Comparison of ENCODE assay signal across 9 mouse cellular contexts in the genomic region with DNA sequence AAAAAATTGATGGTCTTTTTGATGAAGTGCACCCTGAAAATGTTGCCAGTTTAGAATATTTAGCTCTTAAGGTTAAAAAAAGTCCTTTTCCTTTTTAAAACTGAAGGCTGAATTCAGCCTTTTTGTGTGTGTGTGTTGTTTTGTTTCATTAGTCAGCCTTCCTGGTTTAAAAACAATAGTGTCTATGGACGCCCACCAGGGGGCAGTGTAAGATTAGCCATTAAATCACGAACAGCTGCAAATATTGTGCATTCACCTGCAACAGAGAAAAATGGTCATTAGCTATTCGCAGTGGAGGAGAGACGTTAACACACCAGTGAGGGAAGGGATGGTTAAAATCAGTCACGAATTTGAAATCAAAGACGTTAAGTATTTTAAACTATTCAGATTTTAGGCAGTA. TPM values are rescaled to one million over a fixed set of nuclear protein-coding genes. Genes with fewer than 3 reads are reported as not detected.
A peak's percentile ranks its signal among the peaks of the same experiment; 100 is the strongest.
DNase-seq lines count a peak whose midpoint lies in the region; ATAC-seq and TF ChIP-seq lines count a peak whose summit lies in the region.
"Had no signal": no experiment of that assay in that cellular context is flagged by ENCODE, and none has a peak within 500 bp of the region (broad histone marks: within the 10 kb centered on the region; RNA-seq: fewer than 3 reads in every experiment).

No protein-coding gene starts in this region.

- no peak overlapping the region for H3K9ac ChIP-seq in neural tube, embryonic 15.5 days (replicated peaks)
- H3K9ac ChIP-seq in lung, embryonic 14.5 days: no peak overlapping the region
- H3K9ac ChIP-seq: neural tube, embryonic 12.5 days had no signal

- peak; percentile 53 for DNase-seq in neural tube, embryonic 10.5 days (ENCODE audit: extremely low spot score, low spot score)
- peak; percentile 26 for DNase-seq in adrenal gland, adult 8-10 months
- DNase-seq in embryo, embryonic 11.5 days (ENCODE audit: low read depth, low spot score): peak; percentile 44
- DNase-seq in kidney, postnatal 14 days: peak; percentile 57
- DNase-seq in lung, embryonic 14.5 days: peak; percentile 81
- peak; percentile 33 for DNase-seq in spleen, adult 12 weeks (ENCODE audit: low spot score)

- H3K27ac ChIP-seq in neural tube, embryonic 15.5 days (replicated peaks): no peak overlapping the region
- H3K27ac ChIP-seq in lung, embryonic 14.5 days (ENCODE audit: low read depth): no peak overlapping the region
- H3K27ac ChIP-seq: neural tube, embryonic 12.5 days had no signal

- TF ChIP-seq CTCF in lung, embryonic 14.5 days (IDR thresholded peaks at IDR 0.05; ENCODE audit: low read depth): peak; percentile 71

- H3K4me1 ChIP-seq in neural tube, embryonic 15.5 days: peaks cover 10% of the 10 kb centered on the region
- no peaks in the 10 kb centered on the region for H3K4me1 ChIP-seq in lung, embryonic 14.5 days (ENCODE audit: insufficient read depth)
- H3K4me1 ChIP-seq: neural tube, embryonic 12.5 days had no signal

- no peak overlapping the region for H3K4me2 ChIP-seq in neural tube, embryonic 15.5 days
- H3K4me2 ChIP-seq in lung, embryonic 14.5 days: no peak overlapping the region
- H3K4me2 ChIP-seq: neural tube, embryonic 12.5 days had no signal

- 27% methylated on average over 6 of the region's 6 CpGs for WGBS in neural tube, embryonic 15.5 days
- WGBS in lung, embryonic 14.5 days: 24% methylated on average over 6 of the region's 6 CpGs

- H3K9me3 ChIP-seq in neural tube, embryonic 15.5 days (replicated peaks): no peaks in the 10 kb centered on the region
- H3K9me3 ChIP-seq in lung, embryonic 14.5 days (ENCODE audit: low read depth, low read length): no peaks in the 10 kb centered on the region
- H3K9me3 ChIP-seq: neural tube, embryonic 12.5 days had no signal

- H3K36me3 ChIP-seq in neural tube, embryonic 15.5 days: 0 out of 2 replicates have a peak, but pooled peaks cover 3% of the 10 kb centered on the region
- H3K36me3 ChIP-seq in lung, embryonic 14.5 days (ENCODE audit: insufficient read depth): 0 out of 2 replicates have a peak, but pooled peaks cover 13% of the 10 kb centered on the region
- H3K36me3 ChIP-seq: neural tube, embryonic 12.5 days had no signal

- no peak overlapping the region for H3K4me3 ChIP-seq in neural tube, embryonic 15.5 days (replicated peaks)
- H3K4me3 ChIP-seq in lung, embryonic 14.5 days (ENCODE audit: low read depth, low read length): no peak overlapping the region
- H3K4me3 ChIP-seq: neural tube, embryonic 12.5 days had no signal

- no peak for ATAC-seq in neural tube, embryonic 15.5 days (ENCODE audit: low FRiP score)
- no peak for ATAC-seq in lung, embryonic 14.5 days (ENCODE audit: insufficient read depth)
- no peak for ATAC-seq in activated CD4-positive, CD25-positive, alpha-beta regulatory T cell, adult 4 months

- H3K27me3 ChIP-seq in neural tube, embryonic 15.5 days (replicated peaks): no peaks in the 10 kb centered on the region
- no peaks in the 10 kb centered on the region for H3K27me3 ChIP-seq in lung, embryonic 14.5 days (ENCODE audit: insufficient read depth, low read length)
- H3K27me3 ChIP-seq: neural tube, embryonic 12.5 days had no signal

RNA-seq across cellular contexts. Expression of gene 1810030O07Rik, which starts 3.9 kb away (rescaled TPM):
- polyA plus RNA-seq in neural tube, embryonic 15.5 days (2015; fragmentation: Nextera tagmentation; extraction: Ambion mirVana): 24.3 and 27.5 TPM in 2 replicates
- 10 to 100 TPM; 28.4 to 33.1 (median 31.2) TPM for total RNA-seq in adrenal gland, adult 8-10 months (2022)
- polyA plus RNA-seq in lung, embryonic 14.5 days (2014; fragmentation: Nextera tagmentation; extraction: Ambion mirVana): 45.6 and 49.5 TPM in 2 replicates
- 10 to 100 TPM; 59.8 to 60.7 TPM for polyA plus RNA-seq in activated CD4-positive, CD25-positive, alpha-beta regulatory T cell, adult 4 months (2017; shearing (Covaris generic))

Comparison
In these comparisons a context has a peak if more than half of its experiments do, and no peak if none do; other contexts are left out.
1. DNase-seq: peak in every context shown above with its lines; median percentile 81 in lung, embryonic 14.5 days; 57 in kidney, postnatal 14 days; 53 in neural tube, embryonic 10.5 days; 44 in embryo, embryonic 11.5 days; 33 in spleen, adult 12 weeks; 26 in adrenal gland, adult 8-10 months.